Mouse (Mus musculus) limb, embryonic 15.5 days (tissue): Measurements from ENCODE around the gene Fndc4. TPM values are rescaled to one million over a fixed set of nuclear protein-coding genes. Genes with fewer than 3 reads are reported as not detected.
A peak's percentile ranks its signal among the peaks of the same experiment; 100 is the strongest.

Experiments
- ATAC-seq: fragments of 200-750 bp; cut with Nextera tagmentation; 2 replicates; pipeline ENCODE4 v1.8.0; 2017; ENCODE audit warnings: low read depth, moderate TSS enrichment; ENCODE audit not compliant: insufficient number of reproducible peaks, low FRiP score, low TSS enrichment
- H3K27ac ChIP-seq: fragments of 300-500 bp; sonication (generic); 2 replicates; pipeline ENCODE4 v1.5.1; 2015; ENCODE audit warnings: moderate library complexity, mild to moderate bottlenecking, inconsistent platforms
- H3K27me3 ChIP-seq: fragments of 300-500 bp; sonication (generic); 2 replicates; pipeline ENCODE4 v1.6.1; 2015; ENCODE audit warnings: inconsistent platforms
- H3K36me3 ChIP-seq: fragments of 300-500 bp; sonication (generic); 2 replicates; pipeline ENCODE4 v1.6.1; 2015; ENCODE audit warnings: inconsistent platforms
- H3K4me1 ChIP-seq: fragments of 300-500 bp; sonication (generic); 2 replicates; pipeline ENCODE4 v1.6.1; 2015; ENCODE audit warnings: inconsistent platforms
- H3K4me2 ChIP-seq: fragments of 300-500 bp; sonication (generic); 2 replicates; pipeline ENCODE4 v1.6.1; 2015; ENCODE audit warnings: mild to moderate bottlenecking, inconsistent platforms
- H3K4me3 ChIP-seq: fragments of 300-500 bp; sonication (generic); 2 replicates; pipeline ENCODE4 v1.5.1; 2015; ENCODE audit warnings: mild to moderate bottlenecking, inconsistent platforms
- H3K9ac ChIP-seq: fragments of 300-500 bp; sonication (generic); 2 replicates; pipeline ENCODE4 v1.6.1; 2015; ENCODE audit warnings: inconsistent platforms
- H3K9me3 ChIP-seq: fragments of 300-500 bp; sonication (generic); 2 replicates; pipeline ENCODE4 v1.6.1; 2016; ENCODE audit warnings: inconsistent platforms
- WGBS: fragments of 180-500 bp; shearing (Covaris S2); methylation state at CpG from one replicate; pipeline ENCODE4 v1.1.7; 2015; 5-methylcytosine and 5-hydroxymethylcytosine counted together
- polyA plus RNA-seq: library from polyadenylated mRNA; unstranded; fragments of >200 nt; fragmentation: Nextera tagmentation; extraction: Ambion mirVana; gene quantifications from 2 replicates; pipeline ENCODE4 v1.2.1, GENCODE M21; 2015

Gene Fndc4
- polyA plus RNA-seq, 1 experiment from 2014 or later, result 76.9 TPM

- peak overlapping the region; percentile 10; the same call in 1 of the 2 replicates for H3K9ac ChIP-seq
- 2% methylated on average over 9 of the region's 9 CpGs for WGBS
- no peak for ATAC-seq
Observed at GRCm38 (mm10) chr5:31291361-31291688, 4.6 kb downstream of the Fndc4 start.

GRCm38 (mm10) chr5:31290521-31291360 is 5.1 kb downstream of the Fndc4 start, which contains the start of gene Ift172:
Ift172 (minus strand) TSS chr5:31291116.
- WGBS, result 2% methylated on average over 45 of the region's 45 CpGs

More at GRCm38 (mm10) chr5:31291361-31291688, 4.6 kb downstream of the Fndc4 start:
- H3K27ac ChIP-seq, result peak overlapping the region; percentile 87
- H3K9me3 ChIP-seq, result no peaks in the 10 kb centered on the region
- H3K4me1 ChIP-seq, result peaks cover 27% of the 10 kb centered on the region
- H3K4me2 ChIP-seq, result peak overlapping the region; percentile 74
- H3K36me3 ChIP-seq, result peaks cover 24% of the 10 kb centered on the region
- H3K27me3 ChIP-seq, result no peaks in the 10 kb centered on the region
- peak overlapping the region; percentile 58 for H3K4me3 ChIP-seq

GRCm38 (mm10) chr5:31289626-31290230 is 6.2 kb downstream of the Fndc4 start:
- H3K4me2 ChIP-seq, result peak overlapping the region; percentile 74
- no peaks in the 10 kb centered on the region for H3K9me3 ChIP-seq
- no peak for ATAC-seq
- H3K4me3 ChIP-seq, result peak overlapping the region; percentile 58
- H3K27ac ChIP-seq, result no peak overlapping the region
- peaks cover 16% of the 10 kb centered on the region for H3K4me1 ChIP-seq
- 86% methylated on average over 3 of the region's 3 CpGs for WGBS
- peaks cover 40% of the 10 kb centered on the region for H3K36me3 ChIP-seq
- H3K9ac ChIP-seq, result no peak overlapping the region
- H3K27me3 ChIP-seq, result no peaks in the 10 kb centered on the region

More at GRCm38 (mm10) chr5:31290521-31291360, 5.1 kb downstream of the Fndc4 start, which contains the start of gene Ift172:
- Histone ChIP-seq H3K36me3 (peaks cover 30% of the 10 kb centered on the region), H3K4me2 (peak within 1 kb of the TSS; percentile 74), H3K9me3 (no peaks in the 10 kb centered on the region), H3K27ac (peak within 1 kb of the TSS; percentile 87), H3K4me1 (peaks cover 23% of the 10 kb centered on the region), H3K9ac (peak within 1 kb of the TSS; percentile 52), H3K4me3 (peak within 1 kb of the TSS; percentile 58), H3K27me3 (no peaks in the 10 kb centered on the region)
- peak; percentile 91 for ATAC-seq

- H3K9ac ChIP-seq, result no peak overlapping the region
- ATAC-seq, result no peak
- no peak overlapping the region for H3K27ac ChIP-seq
- no peaks in the 10 kb centered on the region for H3K9me3 ChIP-seq
- H3K27me3 ChIP-seq, result no peaks in the 10 kb centered on the region
- peaks cover 45% of the 10 kb centered on the region for H3K36me3 ChIP-seq
- H3K4me1 ChIP-seq, result peaks cover 7% of the 10 kb centered on the region
- no peak overlapping the region for H3K4me3 ChIP-seq
- H3K4me2 ChIP-seq, result no peak overlapping the region
- WGBS, result 67% methylated on average over 3 of the region's 3 CpGs
Observed at GRCm38 (mm10) chr5:31288655-31289054, 7.2 kb downstream of the Fndc4 start.

- Histone ChIP-seq H3K4me1 (peaks cover 7% of the 10 kb centered on the region), H3K36me3 (peaks cover 44% of the 10 kb centered on the region)
- ATAC-seq, result no peak
Observed at GRCm38 (mm10) chr5:31288225-31288624, 7.7 kb downstream of the Fndc4 start.

DNA sequence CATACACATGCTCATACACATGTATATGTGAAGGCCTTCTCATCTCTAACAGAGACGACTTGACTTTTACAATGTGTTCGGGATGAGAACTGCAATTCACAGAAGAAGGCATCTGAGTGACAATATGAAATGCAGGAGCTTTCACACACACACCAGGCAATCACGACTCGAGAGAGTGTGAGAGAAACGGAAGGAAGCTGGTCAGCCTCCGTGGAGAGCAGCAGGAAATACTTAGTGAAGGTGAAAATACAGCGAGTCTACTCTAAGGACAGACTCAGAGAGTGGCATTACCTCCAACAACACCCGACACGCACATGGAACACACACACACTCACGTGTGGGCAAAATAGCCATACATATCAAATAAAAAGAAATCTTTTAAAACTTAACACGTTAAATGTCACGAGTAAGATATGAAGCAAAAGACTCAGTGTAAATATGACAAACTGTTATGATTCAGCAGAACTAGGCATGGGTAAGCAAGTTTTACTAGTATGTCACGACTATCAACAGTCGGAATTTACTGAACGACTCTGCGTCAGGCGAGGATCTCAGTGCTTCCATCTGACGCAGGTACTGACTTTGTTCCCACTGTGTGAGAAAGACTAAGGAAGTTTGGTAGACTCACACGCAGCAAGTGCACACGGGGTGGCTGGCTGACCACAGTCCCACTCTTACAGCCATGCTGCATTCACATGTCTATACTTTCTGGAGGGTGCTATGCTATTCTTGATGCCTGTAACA is 16.5 kb downstream of the Fndc4 start:
- H3K4me3 ChIP-seq, result no peak overlapping the region
- H3K4me1 ChIP-seq, result no peaks in the 10 kb centered on the region
- no peak overlapping the region for H3K27ac ChIP-seq
- no peak overlapping the region for H3K9ac ChIP-seq
- H3K4me2 ChIP-seq, result no peak overlapping the region
- H3K9me3 ChIP-seq, result no peaks in the 10 kb centered on the region
- ATAC-seq, result no peak
- 84% methylated on average over 20 of the region's 20 CpGs for WGBS
- peaks cover 92% of the 10 kb centered on the region for H3K36me3 ChIP-seq
- no peaks in the 10 kb centered on the region for H3K27me3 ChIP-seq

More at GRCm38 (mm10) chr5:31288225-31288624, 7.7 kb downstream of the Fndc4 start:
- H3K4me2 ChIP-seq, result no peak overlapping the region
- H3K27me3 ChIP-seq, result no peaks in the 10 kb centered on the region
- H3K27ac ChIP-seq, result no peak overlapping the region
- H3K9ac ChIP-seq, result no peak overlapping the region
- H3K4me3 ChIP-seq, result no peak overlapping the region
- no peaks in the 10 kb centered on the region for H3K9me3 ChIP-seq
- WGBS, result 90% methylated on average over 4 of the region's 4 CpGs

- no peak overlapping the region for H3K27ac ChIP-seq
- ATAC-seq, result no peak
- no peak overlapping the region for H3K4me3 ChIP-seq
- no peak overlapping the region for H3K9ac ChIP-seq
- H3K4me2 ChIP-seq, result no peak overlapping the region
- H3K9me3 ChIP-seq, result no peaks in the 10 kb centered on the region
- no peaks in the 10 kb centered on the region for H3K27me3 ChIP-seq
- H3K4me1 ChIP-seq, result no peaks in the 10 kb centered on the region
- H3K36me3 ChIP-seq, result peaks cover 80% of the 10 kb centered on the region
- 91% methylated on average over 6 of the region's 6 CpGs for WGBS
Observed at GRCm38 (mm10) chr5:31273018-31273417, 22.9 kb downstream of the Fndc4 start.

- Histone ChIP-seq H3K4me3 (no peak overlapping the region), H3K4me2 (no peak overlapping the region), H3K27ac (no peak overlapping the region), H3K36me3 (peaks cover 89% of the 10 kb centered on the region), H3K4me1 (no peaks in the 10 kb centered on the region), H3K27me3 (no peaks in the 10 kb centered on the region), H3K9ac (no peak overlapping the region), H3K9me3 (no peaks in the 10 kb centered on the region)
- no peak for ATAC-seq
- WGBS, result 90% methylated on average over 6 of the region's 6 CpGs
Observed at GRCm38 (mm10) chr5:31267686-31268085, 28.2 kb downstream of the Fndc4 start.

DNA sequence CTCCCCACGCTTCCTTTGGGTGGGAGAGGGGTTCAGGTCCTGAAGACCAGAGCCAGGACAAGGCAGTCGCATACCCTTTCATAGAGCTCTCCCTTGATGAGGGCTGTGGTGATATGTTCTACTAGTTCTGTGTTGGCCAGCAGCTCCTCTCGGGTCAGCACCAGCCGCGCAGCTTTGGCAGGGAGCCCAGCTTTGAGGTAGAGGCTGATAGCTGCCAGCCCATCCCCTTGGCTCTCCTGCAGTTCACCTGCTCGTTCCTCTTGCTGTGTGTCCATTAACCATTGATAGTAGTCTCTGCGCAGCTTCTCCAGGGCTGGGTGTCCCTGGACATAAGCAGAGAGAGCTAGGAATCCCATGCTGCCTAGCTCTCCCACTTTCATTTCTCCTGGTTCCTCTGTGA is 29.8 kb downstream of the Fndc4 start:
- no peak overlapping the region for H3K4me3 ChIP-seq
- WGBS, result 89% methylated on average over 7 of the region's 7 CpGs
- H3K4me1 ChIP-seq, result no peaks in the 10 kb centered on the region
- peaks cover 94% of the 10 kb centered on the region for H3K36me3 ChIP-seq
- H3K9ac ChIP-seq, result no peak overlapping the region
- H3K27ac ChIP-seq, result no peak overlapping the region
- H3K4me2 ChIP-seq, result no peak overlapping the region
- H3K9me3 ChIP-seq, result no peaks in the 10 kb centered on the region
- no peaks in the 10 kb centered on the region for H3K27me3 ChIP-seq
- ATAC-seq, result no peak

DNA sequence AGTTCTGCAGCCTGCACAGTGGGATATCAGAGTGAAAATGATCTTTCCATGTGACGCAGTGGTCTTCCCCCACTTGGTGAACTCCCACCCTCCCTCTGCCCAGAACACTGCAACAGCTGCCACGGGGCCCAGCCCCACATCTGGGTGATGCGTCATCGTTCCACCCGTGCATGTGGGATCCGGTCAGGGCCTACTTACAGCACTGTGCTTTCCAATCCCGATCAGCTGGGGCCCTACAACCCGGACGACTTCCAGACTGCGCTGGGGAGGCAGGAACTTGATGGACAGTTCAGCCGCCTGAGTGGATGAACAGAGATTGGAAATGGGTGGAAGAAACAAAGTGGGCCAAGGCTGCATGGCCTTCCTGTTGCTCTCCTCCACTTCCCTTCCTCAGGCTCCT is 38.3 kb downstream of the Fndc4 start:
- Histone ChIP-seq H3K9ac (no peak overlapping the region), H3K4me3 (no peak overlapping the region), H3K36me3 (peaks cover 73% of the 10 kb centered on the region), H3K9me3 (no peaks in the 10 kb centered on the region), H3K27ac (no peak overlapping the region), H3K4me2 (no peak overlapping the region), H3K4me1 (peaks cover 20% of the 10 kb centered on the region), H3K27me3 (no peaks in the 10 kb centered on the region)
- no peak for ATAC-seq
- WGBS, result 79% methylated on average over 11 of the region's 11 CpGs

DNA sequence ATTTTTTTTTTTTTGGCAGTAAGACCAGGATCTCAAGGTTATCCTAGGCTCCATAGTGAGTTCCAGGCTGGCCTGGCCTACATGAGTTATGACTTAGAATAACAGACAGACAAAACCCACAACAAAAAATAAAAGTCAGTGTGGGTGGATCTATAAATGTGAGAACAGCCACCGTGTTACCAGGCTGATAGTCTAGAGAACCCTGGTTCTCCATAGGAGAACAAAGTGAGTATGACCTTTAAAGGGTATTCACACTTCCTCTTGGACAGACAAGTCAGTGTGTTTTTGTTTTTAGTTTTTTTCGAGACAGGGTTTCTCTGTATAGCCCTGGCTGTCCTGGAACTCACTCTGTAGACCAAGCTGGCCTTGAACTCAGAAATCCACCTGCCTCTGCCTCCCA is 39.9 kb downstream of the Fndc4 start:
- 81% methylated on average over 2 of the region's 2 CpGs for WGBS
- no peaks in the 10 kb centered on the region for H3K9me3 ChIP-seq

DNA sequence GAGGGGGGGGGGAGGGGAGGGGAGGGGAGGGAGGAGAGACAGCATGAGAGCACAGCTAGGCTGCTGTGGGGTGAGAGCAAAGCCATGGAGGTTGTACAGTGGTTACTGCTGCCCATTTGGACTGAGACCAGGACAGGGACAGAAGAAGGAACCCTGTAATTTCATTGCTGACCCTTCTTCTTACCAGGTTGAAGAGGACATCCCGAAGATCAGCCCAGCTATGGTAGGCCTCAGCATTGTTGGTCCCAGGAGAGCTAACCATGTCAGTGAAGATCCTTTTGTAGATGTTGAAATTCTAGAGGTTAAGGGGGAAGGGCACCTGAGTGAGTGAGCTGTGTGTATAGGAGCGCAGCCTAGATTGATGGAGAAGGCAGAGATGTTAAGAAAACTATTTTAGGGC is 40.5 kb downstream of the Fndc4 start:
- Histone ChIP-seq H3K4me1 (peaks cover 42% of the 10 kb centered on the region), H3K9ac (no peak overlapping the region), H3K9me3 (no peaks in the 10 kb centered on the region), H3K36me3 (peaks cover 67% of the 10 kb centered on the region), H3K27me3 (no peaks in the 10 kb centered on the region), H3K27ac (no peak overlapping the region), H3K4me2 (no peak overlapping the region), H3K4me3 (no peak overlapping the region)
- no peak for ATAC-seq
- WGBS, result 86% methylated on average over 2 of the region's 2 CpGs

More for the DNA sequence above, 39.9 kb downstream of the Fndc4 start:
- H3K4me3 ChIP-seq, result no peak overlapping the region
- H3K4me1 ChIP-seq, result peaks cover 36% of the 10 kb centered on the region
- ATAC-seq, result no peak
- no peaks in the 10 kb centered on the region for H3K27me3 ChIP-seq
- H3K27ac ChIP-seq, result no peak overlapping the region
- no peak overlapping the region for H3K4me2 ChIP-seq
- no peak overlapping the region for H3K9ac ChIP-seq
- peaks cover 67% of the 10 kb centered on the region for H3K36me3 ChIP-seq
